Mouse (Mus musculus): ENCODE results near the gene Gm14408. TPM values are rescaled to one million over a fixed set of nuclear protein-coding genes. Genes with fewer than 3 reads are reported as not detected.

Gene Gm14408
- total RNA-seq (2023), result not detected in 4 replicates

DNA sequence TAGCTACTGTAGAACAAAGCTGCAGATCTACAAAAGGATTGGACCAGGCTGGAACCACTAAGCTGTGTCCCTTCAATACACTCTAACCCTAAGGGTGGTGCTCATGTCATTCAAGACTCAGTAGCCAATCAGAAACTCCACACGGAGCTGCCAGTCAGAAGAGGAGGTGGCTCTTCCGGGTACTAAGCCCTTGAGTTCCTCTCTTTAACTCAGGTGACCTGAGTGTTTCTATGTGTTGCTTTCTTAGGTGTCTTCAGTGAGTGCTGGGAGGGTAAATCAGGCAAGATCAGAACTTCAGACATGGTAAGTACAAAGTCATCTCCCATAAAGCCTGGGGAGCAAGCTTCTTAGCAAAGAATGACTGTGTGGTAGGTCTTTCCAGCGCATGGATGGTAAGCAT lies at the start of gene Gm14408:
Gene Gm14408, plus strand, starts transcription at position 301 of the 400 bp plus-strand sequence.

DNA sequence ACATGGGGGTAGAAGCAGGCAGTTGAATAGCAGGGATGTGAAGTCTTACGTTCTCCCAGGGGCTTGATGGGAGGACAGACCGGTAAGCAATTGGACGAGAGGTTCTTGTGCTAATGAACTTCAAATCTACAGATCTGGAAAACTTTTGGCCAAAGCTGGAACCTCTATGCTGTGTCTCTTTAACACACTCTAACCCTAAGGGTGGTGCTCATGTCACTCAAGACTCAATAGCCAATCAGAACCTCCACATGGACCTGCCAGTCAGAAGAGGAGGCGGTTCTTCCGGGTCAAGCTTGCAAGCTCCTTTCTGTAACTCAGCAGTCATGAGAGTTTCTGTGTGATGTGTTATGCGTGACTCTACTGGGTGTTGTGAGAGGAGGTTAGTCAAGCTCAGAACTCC lies 32.6 kb upstream of the Gm14408 start, which contains the start of gene Gm14295:
Gene Gm14295, plus strand, starts transcription at position 301 of the 400 bp plus-strand sequence.

Other genes starting within 250 kb of the Gm14408 start
- gene Gm14308, start 194.8 kb upstream of the Gm14408 start, total RNA-seq (2023), result not detected in 4 replicates
- 3.0 to 5.2 TPM (median 4.3 TPM) in 4 replicates for gene Zfp973, start 160.6 kb upstream of the Gm14408 start, total RNA-seq (2023)
- gene Gm14305, start 122.8 kb upstream of the Gm14408 start, total RNA-seq (2023), result 0.39 to 2.1 TPM (median 1.2 TPM) in 4 replicates
- gene Gm14295, start 32.5 kb upstream of the Gm14408 start, total RNA-seq (2023), result 1.4 to 4.0 TPM (median 1.7 TPM) in 3 of 4 replicates, not detected in the other
- gene Gm14296, start 96.7 kb downstream of the Gm14408 start, total RNA-seq (2023), result 0.18 to 0.79 TPM (median 0.42 TPM) in 4 replicates
- 0.46 to 6.7 TPM (median 3.0 TPM) in 4 replicates for gene Gm14419, start 169.8 kb downstream of the Gm14408 start, total RNA-seq (2023)
- 0.63 TPM in 1 of 4 replicates, not detected in the others for gene Gm14401, start 243.2 kb downstream of the Gm14408 start, total RNA-seq (2023)

All from B cell, adult 62 days (primary cell).